Mouse (Mus musculus): ENCODE measurements at regions not wholly inside any gene's neighbourhood (a gene's known extent, or its start where the extent isn't known, plus 50 kb on each side); places are given as distances from the start of the nearest gene placed in this dataset.

DNA sequence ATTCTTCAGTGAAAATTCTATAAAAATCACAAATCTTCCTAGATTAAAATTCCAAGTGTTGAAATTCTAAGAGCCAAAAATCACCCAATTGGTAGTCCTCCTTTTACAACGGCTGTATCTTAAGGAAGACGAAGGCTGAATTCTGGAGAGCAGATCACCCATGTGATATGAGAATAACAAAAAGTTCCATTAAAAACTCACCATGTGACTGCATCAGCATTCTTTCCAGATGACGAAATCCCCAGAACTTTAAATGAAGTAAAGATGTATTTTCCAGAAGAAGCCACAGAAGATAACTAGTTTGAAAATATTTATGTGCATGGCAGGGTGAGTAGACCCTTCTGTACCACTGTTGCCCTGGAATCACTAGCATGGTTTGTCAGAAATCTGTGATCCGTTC lies 723.5 kb downstream of the Gm826 start:
- no peak for TF ChIP-seq USF1 (IDR thresholded peaks at IDR 0.05; ENCODE audit: low read depth, low read length)
- no peak for TF ChIP-seq NRF1 (IDR thresholded peaks at IDR 0.05; ENCODE audit: low read depth, low read length)
